Mouse (Mus musculus): Measurements from ENCODE around the gene Epb41l4b. TPM values are rescaled to one million over a fixed set of nuclear protein-coding genes. Genes with fewer than 3 reads are reported as not detected.

Gene Epb41l4b
- polyA plus RNA-seq, 1 experiment from 2014 or later: 0.57 TPM

GRCm38 (mm10) chr4:57097411-57097810 lies 45.8 kb downstream of the Epb41l4b start:
- H3K4me1 ChIP-seq (replicated peaks; ENCODE audit: control insufficient read depth, insufficient read depth, low read length): no peaks in the 10 kb centered on the region
- H3K27me3 ChIP-seq (ENCODE audit: control insufficient read depth, insufficient read depth, low read length): no peaks in the 10 kb centered on the region
- no peaks in the 10 kb centered on the region for H3K9me3 ChIP-seq (ENCODE audit: control insufficient read depth, low read length)
- no peak overlapping the region for H3K4me2 ChIP-seq (ENCODE audit: low read depth, low read length, severe bottlenecking)
- H3K4me3 ChIP-seq (ENCODE audit: low read depth, low read length): no peak overlapping the region
- no peak overlapping the region for H3K27ac ChIP-seq (ENCODE audit: low read depth, low read length)
- H3K36me3 ChIP-seq (ENCODE audit: control insufficient read depth, insufficient read depth, low read length): no peaks in the 10 kb centered on the region
- H3K9ac ChIP-seq (ENCODE audit: low read length): no peak overlapping the region
- ATAC-seq (replicated peaks; ENCODE audit: low FRiP score) (no peak), DNase-seq (ENCODE audit: low spot score) (no peak)
- WGBS: 90% methylated on average over 4 of the region's 4 CpGs

DNA sequence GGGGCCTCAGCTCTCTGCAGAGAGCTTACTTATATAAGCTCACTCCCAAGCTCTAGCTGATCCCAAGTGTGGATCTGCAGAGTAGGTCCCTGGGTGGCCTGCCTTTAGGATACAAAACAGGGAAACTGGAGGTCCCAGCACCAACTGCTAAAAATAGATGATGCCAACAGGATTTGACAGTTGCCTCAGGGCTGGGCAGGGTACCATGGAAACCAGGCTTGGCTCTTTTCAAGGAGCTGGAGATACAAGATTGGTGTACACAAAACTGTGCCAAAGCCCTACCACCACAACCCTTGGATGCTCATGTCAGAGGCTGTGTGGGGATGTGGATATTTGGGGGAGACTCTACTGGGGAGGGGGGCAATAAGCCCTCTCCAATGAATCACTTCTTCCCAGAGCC lies 47.7 kb downstream of the Epb41l4b start:
- Histone ChIP-seq H3K9ac (ENCODE audit: low read length) (no peak overlapping the region), H3K4me2 (ENCODE audit: low read depth, low read length, severe bottlenecking) (no peak overlapping the region), H3K27me3 (ENCODE audit: control insufficient read depth, insufficient read depth, low read length) (no peaks in the 10 kb centered on the region), H3K9me3 (ENCODE audit: control insufficient read depth, low read length) (no peaks in the 10 kb centered on the region), H3K27ac (ENCODE audit: low read depth, low read length) (no peak overlapping the region), H3K36me3 (ENCODE audit: control insufficient read depth, insufficient read depth, low read length) (no peaks in the 10 kb centered on the region), H3K4me1 (replicated peaks; ENCODE audit: control insufficient read depth, insufficient read depth, low read length) (peaks cover 4% of the 10 kb centered on the region), H3K4me3 (ENCODE audit: low read depth, low read length) (no peak overlapping the region)
- DNase-seq (ENCODE audit: low spot score) (no peak), ATAC-seq (replicated peaks; ENCODE audit: low FRiP score) (no peak)

DNA sequence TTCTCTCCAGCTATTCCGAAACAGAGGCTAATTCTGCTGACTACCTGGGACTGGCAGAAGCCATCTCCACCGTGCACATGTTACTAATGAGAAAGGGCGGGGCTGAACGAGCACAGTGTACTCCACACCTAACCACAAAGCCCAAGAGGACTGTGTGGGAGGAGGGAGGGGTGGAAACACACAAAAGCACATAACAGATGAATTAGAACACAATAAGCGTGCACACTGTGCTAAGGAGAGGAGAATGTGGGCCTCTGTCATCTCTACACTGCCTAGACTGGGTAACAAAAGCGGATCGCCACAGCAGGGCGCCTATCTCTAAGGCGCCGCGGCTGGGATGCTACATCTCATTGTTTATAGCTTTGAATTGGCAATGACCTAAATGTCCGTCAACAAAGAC lies 51.9 kb downstream of the Epb41l4b start:
- Histone ChIP-seq H3K36me3 (ENCODE audit: control insufficient read depth, insufficient read depth, low read length) (no peaks in the 10 kb centered on the region), H3K27ac (ENCODE audit: low read depth, low read length) (peak overlapping the region; percentile 46; the same call in 1 of the 2 replicates), H3K9ac (ENCODE audit: low read length) (no peak overlapping the region), H3K9me3 (ENCODE audit: control insufficient read depth, low read length) (no peaks in the 10 kb centered on the region), H3K4me1 (replicated peaks; ENCODE audit: control insufficient read depth, insufficient read depth, low read length) (peaks cover 4% of the 10 kb centered on the region), H3K4me3 (ENCODE audit: low read depth, low read length) (no peak overlapping the region), H3K27me3 (ENCODE audit: control insufficient read depth, insufficient read depth, low read length) (no peaks in the 10 kb centered on the region), H3K4me2 (ENCODE audit: low read depth, low read length, severe bottlenecking) (peak overlapping the region; percentile 15; the same call in 1 of the 2 replicates)
- 0 out of 2 replicates have a peak, but pooled peaks have one; percentile 39 for ATAC-seq (replicated peaks; ENCODE audit: low FRiP score)
- 44% methylated on average over 12 of the region's 12 CpGs for WGBS
- DNase-seq (ENCODE audit: low spot score): no peak

- ATAC-seq (replicated peaks; ENCODE audit: low FRiP score) (no peak), DNase-seq (ENCODE audit: low spot score) (no peak)
- Histone ChIP-seq H3K27ac (ENCODE audit: low read depth, low read length) (no peak overlapping the region), H3K9me3 (ENCODE audit: control insufficient read depth, low read length) (no peaks in the 10 kb centered on the region), H3K4me2 (ENCODE audit: low read depth, low read length, severe bottlenecking) (no peak overlapping the region), H3K36me3 (ENCODE audit: control insufficient read depth, insufficient read depth, low read length) (no peaks in the 10 kb centered on the region), H3K4me3 (ENCODE audit: low read depth, low read length) (no peak overlapping the region), H3K27me3 (ENCODE audit: control insufficient read depth, insufficient read depth, low read length) (no peaks in the 10 kb centered on the region), H3K4me1 (replicated peaks; ENCODE audit: control insufficient read depth, insufficient read depth, low read length) (peaks cover 4% of the 10 kb centered on the region), H3K9ac (ENCODE audit: low read length) (no peak overlapping the region)
- 83% methylated on average over 4 of the region's 4 CpGs for WGBS
Measured at GRCm38 (mm10) chr4:57088301-57088700, 54.9 kb downstream of the Epb41l4b start.

GRCm38 (mm10) chr4:57085750-57086400 lies 57.4 kb downstream of the Epb41l4b start:
- Histone ChIP-seq H3K4me1 (replicated peaks; ENCODE audit: control insufficient read depth, insufficient read depth, low read length) (no peaks in the 10 kb centered on the region), H3K27ac (ENCODE audit: low read depth, low read length) (no peak overlapping the region), H3K27me3 (ENCODE audit: control insufficient read depth, insufficient read depth, low read length) (no peaks in the 10 kb centered on the region), H3K4me2 (ENCODE audit: low read depth, low read length, severe bottlenecking) (no peak overlapping the region), H3K4me3 (ENCODE audit: low read depth, low read length) (no peak overlapping the region), H3K9me3 (ENCODE audit: control insufficient read depth, low read length) (no peaks in the 10 kb centered on the region), H3K9ac (ENCODE audit: low read length) (no peak overlapping the region), H3K36me3 (ENCODE audit: control insufficient read depth, insufficient read depth, low read length) (no peaks in the 10 kb centered on the region)
- WGBS: 66% methylated on average over 10 of the region's 10 CpGs
- no peak for ATAC-seq (replicated peaks; ENCODE audit: low FRiP score)
- DNase-seq (ENCODE audit: low spot score): no peak

DNA sequence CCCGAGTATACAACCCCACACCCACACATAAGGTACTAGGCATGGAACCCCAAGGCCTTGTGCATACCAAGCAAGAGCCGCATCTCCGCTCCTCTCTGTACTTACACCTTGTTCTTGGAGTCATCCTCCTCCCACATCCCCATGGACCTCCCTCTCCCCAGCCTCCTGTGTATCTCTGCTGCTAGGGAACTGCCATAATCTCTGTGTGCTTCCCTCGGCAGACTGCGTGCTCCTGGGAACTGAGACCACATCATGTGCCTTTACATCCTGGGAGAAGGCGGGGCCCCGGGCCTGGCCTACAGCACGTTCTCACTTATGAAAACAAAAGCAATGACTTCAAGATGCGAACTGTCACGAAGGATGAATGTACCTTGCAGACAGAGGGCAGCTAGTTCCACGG lies 59.6 kb downstream of the Epb41l4b start:
- no peak for DNase-seq (ENCODE audit: low spot score)
- WGBS: 81% methylated on average over 11 of the region's 11 CpGs

DNA sequence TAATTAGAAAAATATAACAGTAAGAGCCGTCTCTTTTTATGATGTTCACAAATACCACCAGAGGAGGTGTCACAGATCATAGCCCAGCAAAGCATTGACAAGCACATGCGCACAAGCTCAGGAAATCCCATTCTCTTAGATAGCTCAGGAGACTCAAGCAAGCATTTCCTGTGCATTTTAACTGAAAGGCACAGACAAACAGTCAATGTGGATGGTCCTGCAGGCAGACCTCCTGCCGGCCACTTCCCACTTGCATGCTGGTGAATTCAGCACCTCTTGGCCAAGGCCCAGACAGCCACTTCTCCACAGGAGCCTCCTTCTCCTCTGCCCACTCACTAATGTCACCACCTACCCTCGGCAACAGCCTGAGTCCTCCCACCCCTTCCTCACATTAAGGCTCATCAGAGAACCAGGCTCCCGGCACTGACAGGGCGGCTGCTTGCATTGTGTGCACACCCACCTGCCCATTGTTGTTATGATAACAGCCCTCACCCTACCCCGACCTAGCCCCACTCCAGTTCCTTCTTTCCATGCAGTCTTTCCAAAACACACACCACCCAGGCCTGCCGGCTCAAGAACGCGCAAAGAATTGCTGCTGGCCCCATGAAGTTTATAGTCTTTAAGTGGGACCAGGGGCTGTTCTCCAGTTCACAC lies 60.3 kb downstream of the Epb41l4b start:
- ATAC-seq (replicated peaks; ENCODE audit: low FRiP score) (no peak), DNase-seq (ENCODE audit: low spot score) (no peak)
- H3K9me3 ChIP-seq (ENCODE audit: control insufficient read depth, low read length): no peaks in the 10 kb centered on the region
- no peak overlapping the region for H3K27ac ChIP-seq (ENCODE audit: low read depth, low read length)
- no peaks in the 10 kb centered on the region for H3K36me3 ChIP-seq (ENCODE audit: control insufficient read depth, insufficient read depth, low read length)
- no peak overlapping the region for H3K4me2 ChIP-seq (ENCODE audit: low read depth, low read length, severe bottlenecking)
- 79% methylated on average over 10 of the region's 10 CpGs for WGBS
- H3K4me1 ChIP-seq (replicated peaks; ENCODE audit: control insufficient read depth, insufficient read depth, low read length): no peaks in the 10 kb centered on the region
- no peak overlapping the region for H3K9ac ChIP-seq (ENCODE audit: low read length)
- H3K27me3 ChIP-seq (ENCODE audit: control insufficient read depth, insufficient read depth, low read length): no peaks in the 10 kb centered on the region
- H3K4me3 ChIP-seq (ENCODE audit: low read depth, low read length): no peak overlapping the region

More for the DNA sequence above, 59.6 kb downstream of the Epb41l4b start:
- Histone ChIP-seq H3K9me3 (ENCODE audit: control insufficient read depth, low read length) (no peaks in the 10 kb centered on the region), H3K27ac (ENCODE audit: low read depth, low read length) (no peak overlapping the region), H3K9ac (ENCODE audit: low read length) (no peak overlapping the region), H3K4me1 (replicated peaks; ENCODE audit: control insufficient read depth, insufficient read depth, low read length) (no peaks in the 10 kb centered on the region), H3K36me3 (ENCODE audit: control insufficient read depth, insufficient read depth, low read length) (no peaks in the 10 kb centered on the region), H3K27me3 (ENCODE audit: control insufficient read depth, insufficient read depth, low read length) (no peaks in the 10 kb centered on the region), H3K4me2 (ENCODE audit: low read depth, low read length, severe bottlenecking) (no peak overlapping the region), H3K4me3 (ENCODE audit: low read depth, low read length) (no peak overlapping the region)
- ATAC-seq (replicated peaks; ENCODE audit: low FRiP score): no peak

DNA sequence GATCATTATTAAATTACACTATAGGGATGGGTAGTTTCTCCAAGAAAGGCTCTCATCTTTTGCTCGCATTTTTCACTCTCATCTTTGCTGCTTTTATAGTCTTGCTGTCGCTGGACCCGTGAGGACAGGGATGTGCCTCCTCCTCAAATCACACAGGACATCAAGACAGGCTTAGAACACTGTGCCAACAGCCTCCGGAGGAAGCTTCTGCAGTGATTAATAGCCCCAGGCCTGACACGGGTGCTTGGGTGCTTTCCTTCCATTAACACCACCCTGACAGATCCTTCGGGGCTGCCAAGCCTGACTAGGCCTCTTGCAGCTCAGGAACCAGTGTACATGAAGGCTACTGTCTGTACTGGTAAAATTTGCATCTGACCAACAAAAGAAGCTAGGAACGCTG lies 61.8 kb downstream of the Epb41l4b start:
- WGBS: 83% methylated on average over 7 of the region's 7 CpGs
- H3K36me3 ChIP-seq (ENCODE audit: control insufficient read depth, insufficient read depth, low read length): no peaks in the 10 kb centered on the region
- no peak overlapping the region for H3K4me3 ChIP-seq (ENCODE audit: low read depth, low read length)
- no peak overlapping the region for H3K9ac ChIP-seq (ENCODE audit: low read length)
- no peak overlapping the region for H3K27ac ChIP-seq (ENCODE audit: low read depth, low read length)
- no peaks in the 10 kb centered on the region for H3K4me1 ChIP-seq (replicated peaks; ENCODE audit: control insufficient read depth, insufficient read depth, low read length)
- DNase-seq (ENCODE audit: low spot score) (no peak), ATAC-seq (replicated peaks; ENCODE audit: low FRiP score) (no peak)
- no peak overlapping the region for H3K4me2 ChIP-seq (ENCODE audit: low read depth, low read length, severe bottlenecking)
- H3K9me3 ChIP-seq (ENCODE audit: control insufficient read depth, low read length): no peaks in the 10 kb centered on the region
- H3K27me3 ChIP-seq (ENCODE audit: control insufficient read depth, insufficient read depth, low read length): no peaks in the 10 kb centered on the region

GRCm38 (mm10) chr4:57073843-57074242 lies 69.4 kb downstream of the Epb41l4b start:
- DNase-seq (ENCODE audit: low spot score) (no peak), ATAC-seq (replicated peaks; ENCODE audit: low FRiP score) (no peak)
- H3K4me3 ChIP-seq (ENCODE audit: low read depth, low read length): no peak overlapping the region
- WGBS: 78% methylated on average over 7 of the region's 7 CpGs
- H3K9me3 ChIP-seq (ENCODE audit: control insufficient read depth, low read length): no peaks in the 10 kb centered on the region
- H3K9ac ChIP-seq (ENCODE audit: low read length): no peak overlapping the region
- no peak overlapping the region for H3K27ac ChIP-seq (ENCODE audit: low read depth, low read length)
- H3K36me3 ChIP-seq (ENCODE audit: control insufficient read depth, insufficient read depth, low read length): no peaks in the 10 kb centered on the region
- H3K4me1 ChIP-seq (replicated peaks; ENCODE audit: control insufficient read depth, insufficient read depth, low read length): no peaks in the 10 kb centered on the region
- H3K4me2 ChIP-seq (ENCODE audit: low read depth, low read length, severe bottlenecking): no peak overlapping the region
- no peaks in the 10 kb centered on the region for H3K27me3 ChIP-seq (ENCODE audit: control insufficient read depth, insufficient read depth, low read length)
